Comparison of ENCODE assay signal across 7 mouse cellular contexts in genomic region chr16:45844049-45844780, GRCm38 (mm10).
DNase-seq lines count a peak whose midpoint lies in the region; ATAC-seq and TF ChIP-seq lines count a peak whose summit lies in the region.

No protein-coding gene starts in this region.

- peak overlapping the region; percentile 81 for H3K9ac ChIP-seq in embryonic facial prominence, embryonic 12.5 days
- peak overlapping the region; percentile 88 for H3K9ac ChIP-seq in limb, embryonic 11.5 days (ENCODE audit: low read length)
- peak overlapping the region; percentile 80 for H3K9ac ChIP-seq in midbrain, embryonic 12.5 days (replicated peaks)

- peak overlapping the region; percentile 74 for H3K4me2 ChIP-seq in embryonic facial prominence, embryonic 12.5 days (replicated peaks)
- peak overlapping the region; percentile 54 for H3K4me2 ChIP-seq in limb, embryonic 11.5 days (ENCODE audit: low read depth, severe bottlenecking)
- peak overlapping the region; percentile 86 for H3K4me2 ChIP-seq in midbrain, embryonic 12.5 days (replicated peaks)

- peak overlapping the region; percentile 85 for H3K27ac ChIP-seq in embryonic facial prominence, embryonic 12.5 days
- peak overlapping the region; percentile 100 for H3K27ac ChIP-seq in kidney, adult 2 months (ENCODE audit: insufficient read depth, low read depth, low read length)
- H3K27ac ChIP-seq in limb, embryonic 11.5 days (replicated peaks; ENCODE audit: low read depth, low read length) = peak overlapping the region; percentile 70
- peak overlapping the region; percentile 62 for H3K27ac ChIP-seq in midbrain, embryonic 12.5 days (replicated peaks)
- peak overlapping the region; percentile 62 for H3K27ac ChIP-seq in spleen, adult 2 months (ENCODE audit: insufficient read depth, low read length)

- no peaks in the 10 kb centered on the region for H3K9me3 ChIP-seq in embryonic facial prominence, embryonic 12.5 days
- no peaks in the 10 kb centered on the region for H3K9me3 ChIP-seq in limb, embryonic 11.5 days (ENCODE audit: control insufficient read depth, low read length)
- H3K9me3 ChIP-seq in midbrain, embryonic 12.5 days = no peaks in the 10 kb centered on the region

- peak; percentile 94 for ATAC-seq in embryonic facial prominence, embryonic 12.5 days (ENCODE audit: insufficient number of reproducible peaks, insufficient read depth, low FRiP score, low TSS enrichment)
- peak; percentile 95 for ATAC-seq in limb, embryonic 11.5 days (ENCODE audit: insufficient number of reproducible peaks, low FRiP score, low TSS enrichment, low read depth)
- peak; percentile 96 for ATAC-seq in midbrain, embryonic 12.5 days (ENCODE audit: low FRiP score, low read depth)

- peak; percentile 80 for TF ChIP-seq POLR2A in kidney, adult 2 months (IDR thresholded peaks at IDR 0.05; ENCODE audit: low read depth, low read length)
- TF ChIP-seq POLR2A in spleen, adult 2 months (IDR thresholded peaks at IDR 0.05; ENCODE audit: low read depth, low read length) = no peak

- H3K4me3 ChIP-seq in embryonic facial prominence, embryonic 12.5 days = peak overlapping the region; percentile 69
- peak overlapping the region; percentile 98 for H3K4me3 ChIP-seq in kidney, adult 2 months (ENCODE audit: insufficient read depth, low read depth, low read length)
- H3K4me3 ChIP-seq in limb, embryonic 11.5 days (ENCODE audit: low read depth, low read length) = peak overlapping the region; percentile 56
- peak overlapping the region; percentile 71 for H3K4me3 ChIP-seq in midbrain, embryonic 12.5 days
- peak overlapping the region; percentile 54; the same call in 1 of the 2 replicates for H3K4me3 ChIP-seq in spleen, adult 2 months (ENCODE audit: extremely low read depth, insufficient read depth, insufficient read length)

- TF ChIP-seq CTCF in kidney, adult 2 months (conservative IDR thresholded peaks at IDR 0.05; ENCODE audit: insufficient read depth, insufficient read length, low read depth, low read length) = peak; percentile 55
- no peak for TF ChIP-seq CTCF in spleen, adult 2 months (IDR thresholded peaks at IDR 0.05; ENCODE audit: extremely low read depth, insufficient read depth, insufficient read length, insufficient replicate concordance)

- H3K27me3 ChIP-seq in embryonic facial prominence, embryonic 12.5 days = no peaks in the 10 kb centered on the region
- no peaks in the 10 kb centered on the region for H3K27me3 ChIP-seq in kidney, adult 2 months (replicated peaks; ENCODE audit: control insufficient read depth, insufficient read depth, low read length)
- H3K27me3 ChIP-seq in limb, embryonic 11.5 days (ENCODE audit: control insufficient read depth, insufficient read depth, low read length) = no peaks in the 10 kb centered on the region
- H3K27me3 ChIP-seq in midbrain, embryonic 12.5 days = no peaks in the 10 kb centered on the region
- 0 out of 2 replicates have a peak, but pooled peaks cover 2% of the 10 kb centered on the region for H3K27me3 ChIP-seq in spleen, adult 2 months (ENCODE audit: control insufficient read depth, insufficient read depth, low read length)

- peaks cover 23% of the 10 kb centered on the region for H3K4me1 ChIP-seq in embryonic facial prominence, embryonic 12.5 days
- peaks cover 28% of the 10 kb centered on the region for H3K4me1 ChIP-seq in kidney, adult 2 months (ENCODE audit: control insufficient read depth, insufficient read depth, low read length)
- H3K4me1 ChIP-seq in limb, embryonic 11.5 days (ENCODE audit: control insufficient read depth, insufficient read depth, low read length) = peaks cover 5% of the 10 kb centered on the region
- H3K4me1 ChIP-seq in midbrain, embryonic 12.5 days = peaks cover 33% of the 10 kb centered on the region
- H3K4me1 ChIP-seq in spleen, adult 2 months (ENCODE audit: control insufficient read depth, insufficient read depth, insufficient read length) = no peaks in the 10 kb centered on the region

- 1% methylated on average over 45 of the region's 45 CpGs for WGBS in embryonic facial prominence, embryonic 12.5 days
- WGBS in kidney, adult 2 months = 1% methylated on average over 44 of the region's 45 CpGs
- 1% methylated on average over 45 of the region's 45 CpGs for WGBS in limb, embryonic 11.5 days
- 0% methylated on average over 37 of the region's 45 CpGs for WGBS in midbrain, embryonic 12.5 days
- 2% methylated on average over 45 of the region's 45 CpGs for WGBS in spleen, adult 2 months

- peak; percentile 91 to 92 for DNase-seq in adrenal gland, postnatal 36 days
- peak; percentile 71 for DNase-seq in heart, adult 8-10 months (ENCODE audit: low spot score)
- DNase-seq in kidney, adult 2 months = peak; percentile 94
- DNase-seq in limb, embryonic 11.5 days (ENCODE audit: low spot score) = peak; percentile 89
- peak in 1 of 2 experiments; percentile 13 for DNase-seq in spleen, adult 2 months (ENCODE audit: low read depth in 1 of 2, low spot score in 2 of 2)

- H3K36me3 ChIP-seq in embryonic facial prominence, embryonic 12.5 days = no peaks in the 10 kb centered on the region
- H3K36me3 ChIP-seq in kidney, adult 2 months (ENCODE audit: control insufficient read depth, insufficient read depth, low read length) = no peaks in the 10 kb centered on the region
- no peaks in the 10 kb centered on the region for H3K36me3 ChIP-seq in limb, embryonic 11.5 days (ENCODE audit: control insufficient read depth, insufficient read depth, low read length)
- no peaks in the 10 kb centered on the region for H3K36me3 ChIP-seq in midbrain, embryonic 12.5 days
- no peaks in the 10 kb centered on the region for H3K36me3 ChIP-seq in spleen, adult 2 months (ENCODE audit: control insufficient read depth, insufficient read depth, low read length)
